In the genomic region with DNA sequence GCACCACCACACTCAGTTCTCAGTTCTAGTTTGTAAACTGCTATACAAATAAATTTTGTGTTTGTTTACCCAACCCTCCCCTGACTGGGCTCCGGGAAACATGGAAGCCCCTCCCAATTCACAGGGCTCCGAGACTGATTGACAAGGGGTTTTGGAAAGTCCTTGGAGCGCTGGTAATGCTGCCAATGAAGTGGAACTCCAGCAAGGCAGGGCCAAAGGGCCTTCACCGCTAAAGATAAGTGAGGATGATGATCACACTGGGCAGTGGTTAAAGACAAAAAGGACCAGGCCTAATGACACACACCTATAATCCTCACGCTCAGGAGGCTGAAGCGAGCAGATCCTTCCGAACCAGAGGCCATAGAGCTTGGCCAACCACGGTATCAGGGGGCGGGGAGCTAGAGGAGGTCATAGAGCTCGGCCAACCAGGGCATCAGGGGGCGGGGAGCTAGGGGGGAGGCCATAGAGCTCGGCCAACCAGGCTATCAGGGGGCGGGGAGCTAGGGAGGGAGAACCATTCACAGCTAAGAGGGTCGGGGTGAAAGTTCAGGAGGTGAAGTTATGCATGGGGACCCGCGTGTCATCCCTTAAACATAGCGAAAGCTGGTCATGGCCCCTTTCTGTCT, we compare ENCODE assay signal across 30 mouse cellular contexts. TPM values are rescaled to one million over a fixed set of nuclear protein-coding genes. Genes with fewer than 3 reads are reported as not detected.
"Had no signal": no experiment of that assay in that cellular context is flagged by ENCODE, and none has a peak within 500 bp of the region (broad histone marks: within the 10 kb centered on the region; RNA-seq: fewer than 3 reads in every experiment).

No protein-coding gene starts in this region.

- H3K27ac ChIP-seq: kidney, postnatal 0 days; limb, embryonic 12.5 days; limb, embryonic 15.5 days; liver, embryonic 13.5 days; stomach, postnatal 0 days had no signal

- H3K9ac ChIP-seq: limb, embryonic 12.5 days; limb, embryonic 15.5 days; liver, embryonic 13.5 days had no signal

- H3K27me3 ChIP-seq: limb, embryonic 12.5 days; limb, embryonic 15.5 days had no signal

- H3K36me3 ChIP-seq: limb, embryonic 12.5 days; limb, embryonic 15.5 days; liver, embryonic 13.5 days had no signal

- H3K4me2 ChIP-seq: limb, embryonic 12.5 days; limb, embryonic 15.5 days; liver, embryonic 13.5 days; midbrain, embryonic 11.5 days had no signal

- H3K9me3 ChIP-seq: limb, embryonic 12.5 days; limb, embryonic 15.5 days; liver, embryonic 13.5 days had no signal

- DNase-seq: left cerebral cortex, postnatal 4 days; liver, embryonic 13.5 days; lung, adult 2 months; lung, postnatal 14 days; lung, postnatal 4 days; midbrain, embryonic 14.5 days; right cerebral cortex, adult 18-20 months; right cerebral cortex, postnatal 14 days; right cerebral cortex, postnatal 4 days; thymus, postnatal 25 days had no signal

- H3K4me3 ChIP-seq: limb, embryonic 12.5 days; limb, embryonic 15.5 days; liver, embryonic 13.5 days had no signal

RNA-seq across cellular contexts. Expression of a gene that starts 22.2 kb away (rescaled TPM):
- total RNA-seq: layer of hippocampus, adult 8-10 months; layer of hippocampus, postnatal 14 days; left cerebral cortex, adult 8-10 months; left cerebral cortex, postnatal 14 days; left cerebral cortex, postnatal 4 days; megakaryocyte progenitor cell, adult 5-6 weeks; megakaryocyte-erythroid progenitor cell, adult 5-6 weeks; midbrain, postnatal 0 days had no signal
- polyA plus RNA-seq: kidney, embryonic 14.5 days; kidney, postnatal 0 days; limb, embryonic 12.5 days; limb, embryonic 15.5 days; liver, embryonic 13.5 days; liver, embryonic 16.5 days; lung, adult 2 months; lung, embryonic 16.5 days; midbrain, embryonic 11.5 days; midbrain, embryonic 14.5 days; midbrain, postnatal 0 days; neural tube, embryonic 11.5 days; neural tube, embryonic 14.5 days; stomach, embryonic 14.5 days; stomach, postnatal 0 days; thymus, postnatal 0 days; urinary bladder, adult 2 months had no signal

RNA-seq across cellular contexts. Expression of a gene that starts 26.8 kb away (rescaled TPM):
- total RNA-seq: layer of hippocampus, adult 8-10 months; layer of hippocampus, postnatal 14 days; left cerebral cortex, postnatal 4 days had no signal
- polyA plus RNA-seq: midbrain, embryonic 14.5 days; midbrain, postnatal 0 days; neural tube, embryonic 14.5 days had no signal

RNA-seq across cellular contexts. Expression of a gene that starts 33.4 kb away (rescaled TPM):
- total RNA-seq: layer of hippocampus, postnatal 14 days; left cerebral cortex, postnatal 14 days; left cerebral cortex, postnatal 4 days had no signal
- polyA plus RNA-seq: limb, embryonic 12.5 days; midbrain, embryonic 11.5 days; neural tube, embryonic 11.5 days; stomach, embryonic 14.5 days had no signal
